Comparison of ENCODE assay signal across 12 mouse cellular contexts in genomic region chr2:105510816-105511215, GRCm38 (mm10).
"Had no signal": no experiment of that assay in that cellular context is flagged by ENCODE, and none has a peak within 500 bp of the region (broad histone marks: within the 10 kb centered on the region; RNA-seq: fewer than 3 reads in every experiment).

No protein-coding gene starts in this region.

- ATAC-seq: lung, postnatal 0 days; midbrain, embryonic 13.5 days had no signal

- H3K4me3 ChIP-seq: layer of hippocampus, adult 2 months; liver, embryonic 15.5 days; midbrain, embryonic 13.5 days had no signal

- H3K4me2 ChIP-seq: liver, embryonic 11.5 days; liver, embryonic 15.5 days; midbrain, embryonic 13.5 days had no signal

- H3K4me1 ChIP-seq: liver, embryonic 15.5 days had no signal

- H3K9ac ChIP-seq: liver, embryonic 15.5 days; midbrain, embryonic 13.5 days had no signal

- H3K9me3 ChIP-seq: liver, embryonic 15.5 days; midbrain, embryonic 13.5 days had no signal

- DNase-seq: kidney, postnatal 36 days; left cerebral cortex, postnatal 4 days; lung, adult 2 months; lung, postnatal 36 days; right cerebral cortex, postnatal 14 days; thymus, postnatal 36 days had no signal

- H3K27me3 ChIP-seq: liver, embryonic 15.5 days had no signal

- H3K36me3 ChIP-seq: liver, embryonic 15.5 days; midbrain, embryonic 13.5 days had no signal

- H3K27ac ChIP-seq: kidney, postnatal 0 days; layer of hippocampus, adult 2 months; liver, embryonic 15.5 days; midbrain, embryonic 13.5 days had no signal
